Mouse (Mus musculus) limb, embryonic 14.5 days (tissue): Measurements from ENCODE around the gene Rint1. TPM values are rescaled to one million over a fixed set of nuclear protein-coding genes. Genes with fewer than 3 reads are reported as not detected.

ENCODE experiments used
- ATAC-seq: fragments of 200-750 bp; cut with Nextera tagmentation; 2 replicates; pipeline ENCODE4 v1.8.0; 2017; ENCODE audit warnings: low read depth, moderate number of reproducible peaks, moderate TSS enrichment; ENCODE audit not compliant: low FRiP score
- DNase-seq: peaks from one replicate; pipeline ENCODE4 v3.0.0-alpha.2; 2015; ENCODE audit warnings: low spot score
- H3K27ac ChIP-seq: fragments of 300-500 bp; sonication (generic); replicated peaks from 2 replicates; pipeline ENCODE4 v1.5.1; 2014; ENCODE audit warnings: low read depth, mild to moderate bottlenecking, low read length, moderate library complexity, mixed read lengths
- H3K27me3 ChIP-seq: fragments of 300-500 bp; sonication (generic); 2 replicates; pipeline ENCODE4 v1.6.1; 2014; ENCODE audit warnings: low read length, mixed read lengths; ENCODE audit not compliant: control insufficient read depth, insufficient read depth
- H3K36me3 ChIP-seq: fragments of 300-500 bp; sonication (generic); 2 replicates; pipeline ENCODE4 v1.6.1; 2014; ENCODE audit warnings: mild to moderate bottlenecking, low read length, moderate library complexity, mixed read lengths; ENCODE audit not compliant: control insufficient read depth, insufficient read depth
- H3K4me1 ChIP-seq: fragments of 300-500 bp; sonication (generic); 2 replicates; pipeline ENCODE4 v1.6.1; 2014; ENCODE audit warnings: antibody characterized with exemption, low read length, mixed read lengths; ENCODE audit not compliant: control insufficient read depth, insufficient read depth
- H3K4me2 ChIP-seq: fragments of 300-500 bp; sonication (generic); replicated peaks from 2 replicates; pipeline ENCODE4 v1.6.1; 2014; ENCODE audit warnings: low read depth, mild to moderate bottlenecking, low read length, moderate library complexity; ENCODE audit not compliant: severe bottlenecking
- H3K4me3 ChIP-seq: fragments of 300-500 bp; sonication (generic); replicated peaks from 2 replicates; pipeline ENCODE4 v1.5.1; 2014; ENCODE audit warnings: low read length
- H3K9ac ChIP-seq: fragments of 300-500 bp; sonication (generic); 2 replicates; pipeline ENCODE4 v1.6.1; 2014; ENCODE audit warnings: mild to moderate bottlenecking, low read depth, low read length, moderate library complexity; ENCODE audit not compliant: severe bottlenecking
- H3K9me3 ChIP-seq: fragments of 300-500 bp; sonication (generic); 2 replicates; pipeline ENCODE4 v1.6.1; 2016; ENCODE audit warnings: low read length; ENCODE audit not compliant: control insufficient read depth
- POLR2A ChIP-seq: fragments of 200-500 bp; IDR thresholded peaks from 2 replicates; pipeline ENCODE4 v1.8.0; 2012; ENCODE audit warnings: inconsistent platforms, mild to moderate bottlenecking, moderate library complexity, borderline replicate concordance; ENCODE audit not compliant: insufficient read depth, insufficient read length; ENCODE audit errors: extremely low read depth
- WGBS: fragments of 180-500 bp; shearing (Covaris S2); extraction: QIAGEN DNeasy Blood & Tissue Kit; methylation state at CpG from one replicate; pipeline ENCODE4 v1.1.7; 2014; 5-methylcytosine and 5-hydroxymethylcytosine counted together
- polyA plus RNA-seq, 2 experiments: library from polyadenylated mRNA; depleted of rRNA in 1 of 2; stranded (reverse) in 1 of 2; unstranded in 1 of 2; fragments of >200 nt; fragmentation: Nextera tagmentation in 1 of 2; extraction: Ambion mirVana in 1 of 2; gene quantifications; 2 replicates each; pipeline versions ENCODE4 v1.2.1 to v1.2.3; 2012 to 2014

Gene Rint1
- polyA plus RNA-seq (2012; rRNA removed) (31.9 and 35.8 TPM in 2 replicates), polyA plus RNA-seq (2014; fragmentation: Nextera tagmentation; extraction: Ambion mirVana) (32.1 and 38.1 TPM in 2 replicates)

DNA sequence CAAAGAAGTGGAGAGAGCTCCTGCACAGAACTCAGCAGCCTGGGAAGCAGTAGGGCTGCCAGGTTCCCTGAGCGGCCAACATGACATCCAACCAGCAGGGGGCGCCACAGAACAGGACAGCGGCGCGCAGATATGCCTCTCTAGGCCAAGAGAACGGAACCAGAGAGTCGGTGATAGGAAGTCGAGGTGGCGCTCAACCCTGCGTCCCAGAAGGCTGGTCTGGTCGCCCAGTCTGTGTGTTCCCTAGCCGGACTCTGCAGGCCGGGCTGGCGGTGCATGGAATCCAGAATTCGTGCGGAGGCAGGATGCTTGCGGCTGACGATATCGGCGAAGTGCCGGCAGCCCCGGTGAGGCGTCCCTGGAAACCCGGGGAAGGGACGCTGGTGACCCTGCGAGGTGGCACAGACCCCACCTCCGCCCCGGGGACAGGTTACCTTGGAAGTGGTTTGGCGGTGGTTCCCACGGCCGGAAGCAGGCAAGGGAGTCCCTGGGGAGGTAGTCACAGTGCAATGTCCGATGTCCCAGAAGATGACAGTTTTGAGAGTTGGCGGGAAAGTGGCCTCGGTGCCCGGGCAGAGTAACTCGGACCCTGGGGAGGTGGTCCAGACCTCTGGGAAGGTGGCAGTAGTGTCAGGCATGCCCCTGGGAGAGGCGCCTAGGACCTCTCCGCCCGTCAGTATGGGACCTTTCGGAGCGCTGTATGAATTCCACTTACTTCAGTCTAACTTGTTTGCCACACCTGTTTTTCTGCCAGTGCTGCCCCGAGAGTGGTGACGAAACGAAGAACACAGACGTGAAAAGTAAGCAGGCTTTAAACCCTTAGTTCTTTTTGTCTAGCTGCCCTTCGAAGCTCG is at the start of gene Rint1:
TSS of gene Rint1 (plus strand) at position 176 of the 854 bp plus-strand sequence.
- H3K4me1 ChIP-seq = peaks cover 8% of the 10 kb centered on the region; the same call in 1 of the 2 replicates
- peak within 1 kb of the TSS; percentile 98 for H3K4me3 ChIP-seq
- peaks cover 27% of the 10 kb centered on the region for H3K36me3 ChIP-seq
- H3K9ac ChIP-seq = peak within 1 kb of the TSS; percentile 90
- TF ChIP-seq POLR2A = peak; percentile 94; the same call in 1 of the 2 replicates
- no peaks in the 10 kb centered on the region for H3K9me3 ChIP-seq
- H3K27me3 ChIP-seq = no peaks in the 10 kb centered on the region
- ATAC-seq (peak; percentile 81), DNase-seq (peak; percentile 95)
- 3% methylated on average over 47 of the region's 47 CpGs for WGBS
- H3K27ac ChIP-seq = peak within 1 kb of the TSS; percentile 55
- H3K4me2 ChIP-seq = peak within 1 kb of the TSS; percentile 78

DNA sequence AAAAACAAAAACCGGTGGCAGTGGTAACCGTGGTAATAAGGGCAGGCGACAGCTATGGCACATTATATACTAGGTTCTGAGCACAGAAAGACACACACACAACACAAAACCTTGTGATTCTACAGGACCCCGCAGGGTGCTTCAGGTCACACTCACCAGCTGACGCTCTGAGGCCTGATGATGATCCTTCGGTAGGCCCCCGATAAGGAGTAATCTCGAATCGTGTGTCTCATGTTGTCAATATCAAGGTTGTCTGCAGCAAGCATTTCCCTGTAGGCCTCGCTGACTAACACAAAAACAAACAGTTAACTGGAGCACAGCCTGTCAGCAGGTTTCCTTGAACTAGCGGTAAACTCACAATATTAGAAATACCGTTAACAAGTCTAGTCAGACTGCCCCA is 44.2 kb upstream of the Rint1 start:
- peaks cover 82% of the 10 kb centered on the region for H3K36me3 ChIP-seq
- no peak for DNase-seq
- H3K4me1 ChIP-seq = no peaks in the 10 kb centered on the region
- H3K4me2 ChIP-seq = no peak overlapping the region
- no peak overlapping the region for H3K27ac ChIP-seq
- no peak for TF ChIP-seq POLR2A
- no peak overlapping the region for H3K9ac ChIP-seq
- no peak overlapping the region for H3K4me3 ChIP-seq
- no peaks in the 10 kb centered on the region for H3K9me3 ChIP-seq
- ATAC-seq = no peak
- no peaks in the 10 kb centered on the region for H3K27me3 ChIP-seq
- WGBS = 93% methylated on average over 12 of the region's 12 CpGs

DNA sequence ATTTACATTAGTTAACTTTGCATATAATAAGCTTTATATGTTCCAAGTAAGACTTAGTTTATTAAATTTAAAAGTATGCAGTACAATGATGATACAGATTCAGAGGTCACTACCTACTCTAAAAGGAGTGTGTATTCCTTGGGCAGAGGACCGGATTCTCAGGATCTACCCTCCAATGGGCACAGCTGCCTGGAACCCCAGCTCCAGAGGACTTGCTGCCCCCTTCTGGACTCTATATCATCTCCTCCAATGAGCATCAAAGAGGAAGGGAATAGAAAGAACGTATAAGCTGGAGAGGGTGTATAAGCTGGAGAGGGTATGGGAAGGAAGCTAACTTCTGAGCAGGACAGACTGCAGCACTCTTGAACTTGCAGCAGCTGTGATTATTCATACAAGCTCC is 37.6 kb upstream of the Rint1 start:
- Histone ChIP-seq H3K36me3 (peaks cover 52% of the 10 kb centered on the region), H3K9ac (no peak overlapping the region), H3K27ac (no peak overlapping the region), H3K4me2 (no peak overlapping the region), H3K9me3 (no peaks in the 10 kb centered on the region), H3K27me3 (no peaks in the 10 kb centered on the region), H3K4me3 (no peak overlapping the region), H3K4me1 (no peaks in the 10 kb centered on the region)
- WGBS = 73% methylated on average over 2 of the region's 2 CpGs
- TF ChIP-seq POLR2A = no peak
- no peak for DNase-seq
- no peak for ATAC-seq

DNA sequence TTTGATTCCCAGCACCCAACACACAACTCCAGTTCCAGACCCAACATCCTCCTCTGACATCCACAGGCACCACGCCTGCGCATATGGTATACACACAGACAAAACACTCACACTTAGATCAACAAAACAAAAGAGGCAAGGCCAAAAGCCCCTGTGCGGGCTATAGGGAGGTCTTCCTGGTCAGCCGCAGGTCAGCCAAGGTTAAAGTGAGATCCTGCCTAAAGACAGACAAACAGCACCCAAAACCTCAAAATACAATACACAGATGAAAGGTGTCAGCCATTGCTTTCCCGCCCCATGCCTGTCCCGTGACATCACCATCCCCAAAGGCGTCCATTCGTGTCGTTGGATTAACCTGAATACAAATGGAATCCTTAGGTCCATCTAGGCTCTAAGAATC is 31.9 kb upstream of the Rint1 start:
- Histone ChIP-seq H3K4me3 (no peak overlapping the region), H3K9me3 (no peaks in the 10 kb centered on the region), H3K4me2 (no peak overlapping the region), H3K4me1 (no peaks in the 10 kb centered on the region), H3K27ac (no peak overlapping the region), H3K36me3 (peaks cover 55% of the 10 kb centered on the region), H3K27me3 (no peaks in the 10 kb centered on the region), H3K9ac (no peak overlapping the region)
- DNase-seq (no peak), ATAC-seq (no peak)
- 98% methylated on average over 9 of the region's 9 CpGs for WGBS
- TF ChIP-seq POLR2A = no peak

DNA sequence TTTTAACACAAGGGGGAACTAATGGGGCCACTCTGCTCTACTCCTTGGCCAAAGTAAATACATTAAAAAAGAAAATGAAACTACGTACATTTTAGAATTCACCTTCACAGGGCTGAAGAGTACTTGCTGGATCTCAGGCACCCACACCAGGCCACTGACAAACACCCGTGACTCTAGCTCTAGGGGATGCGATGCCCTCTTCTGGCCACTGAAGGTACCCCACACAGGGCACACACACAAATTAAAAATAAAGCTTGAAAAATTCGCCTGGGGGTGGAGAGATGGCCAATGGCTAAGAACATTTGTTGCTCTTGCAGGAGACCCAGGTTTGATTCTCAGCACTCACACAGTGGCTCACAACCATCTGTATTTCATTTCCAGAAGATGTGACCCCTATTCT is 31.1 kb upstream of the Rint1 start:
- no peak overlapping the region for H3K27ac ChIP-seq
- H3K27me3 ChIP-seq = no peaks in the 10 kb centered on the region
- H3K4me3 ChIP-seq = no peak overlapping the region
- H3K4me2 ChIP-seq = no peak overlapping the region
- H3K36me3 ChIP-seq = peaks cover 53% of the 10 kb centered on the region
- TF ChIP-seq POLR2A = no peak
- no peak for ATAC-seq
- WGBS = 94% methylated on average over 4 of the region's 4 CpGs
- H3K9me3 ChIP-seq = no peaks in the 10 kb centered on the region
- no peak for DNase-seq
- no peak overlapping the region for H3K9ac ChIP-seq
- no peaks in the 10 kb centered on the region for H3K4me1 ChIP-seq
